Mouse (Mus musculus): ENCODE data around the gene Pim1. TPM values are rescaled to one million over a fixed set of nuclear protein-coding genes. Genes with fewer than 3 reads are reported as not detected.
"Not testable (repeated sequence)": the region's sequence is repeated elsewhere in the genome, so short reads cannot be mapped to it uniquely, and the experiment has no call there.

Gene Pim1
- polyA plus RNA-seq, 1 experiment from 2014 or later = 7.6 TPM

DNA sequence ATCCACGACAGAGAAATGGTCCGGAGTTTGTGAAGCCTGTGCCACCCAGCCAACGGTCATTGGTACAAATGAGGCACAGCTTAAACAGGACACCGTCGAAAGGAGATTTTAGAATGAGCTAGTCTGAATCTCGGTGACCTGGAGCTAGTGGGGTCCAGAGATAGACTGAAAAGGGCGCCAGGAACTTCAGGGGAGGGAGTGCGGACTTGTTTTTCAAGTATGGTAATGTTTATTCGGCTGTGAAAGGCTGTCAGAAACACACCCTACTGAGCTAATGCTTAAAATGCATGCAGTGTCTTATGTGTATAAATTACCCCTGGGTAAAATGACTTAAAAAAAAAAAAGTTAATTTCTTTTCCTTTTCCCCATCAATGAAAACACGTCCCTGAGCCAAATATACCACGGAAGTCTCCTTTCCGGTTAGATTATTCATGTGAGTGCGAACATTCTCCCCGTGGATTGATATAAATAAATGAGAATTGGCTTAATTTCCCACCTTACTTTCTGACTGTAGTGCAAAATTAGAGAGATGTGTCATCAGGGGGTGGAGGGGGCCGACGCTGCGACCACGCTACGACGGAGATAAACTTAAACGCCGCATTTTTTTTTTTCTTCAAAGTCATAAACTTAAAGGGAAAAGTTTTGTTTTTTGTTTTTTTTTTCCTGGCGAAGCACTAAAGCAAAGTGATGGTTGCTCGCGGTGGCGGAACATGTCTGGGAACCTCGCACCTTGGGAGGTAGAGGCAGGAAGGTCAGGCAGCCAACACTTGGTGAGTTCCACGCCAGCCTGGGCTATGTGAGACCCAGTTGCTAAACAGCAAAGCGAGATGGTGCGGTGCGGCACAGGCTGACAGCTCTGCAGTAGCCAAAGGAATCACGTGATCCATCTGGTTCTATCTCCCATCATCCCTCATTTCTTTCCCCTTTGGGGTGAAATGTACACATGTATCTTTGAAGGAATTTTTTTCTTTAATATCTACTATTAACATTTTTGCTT, 12.4 kb downstream of the Pim1 start:
- Histone ChIP-seq H3K9me3 (ENCODE audit: control insufficient read depth, low read length) (no peaks in the 10 kb centered on the region), H3K4me2 (ENCODE audit: low read depth, low read length) (no peak overlapping the region; the same call in 1 of the 2 replicates), H3K27me3 (ENCODE audit: control insufficient read depth, insufficient read depth, low read length) (no peaks in the 10 kb centered on the region), H3K4me1 (ENCODE audit: control insufficient read depth, insufficient read depth, low read length) (no peaks in the 10 kb centered on the region), H3K9ac (replicated peaks; ENCODE audit: low read depth, low read length) (no peak overlapping the region), H3K4me3 (ENCODE audit: low read depth, low read length) (no peak overlapping the region), H3K36me3 (ENCODE audit: control insufficient read depth, insufficient read depth, low read length) (no peaks in the 10 kb centered on the region), H3K27ac (ENCODE audit: low read depth, low read length) (no peak overlapping the region)
- whole genome bisulfite sequencing = 29% methylated on average over 32 of the region's 32 CpGs
- ATAC-seq (ENCODE audit: low read depth) = no peak

DNA sequence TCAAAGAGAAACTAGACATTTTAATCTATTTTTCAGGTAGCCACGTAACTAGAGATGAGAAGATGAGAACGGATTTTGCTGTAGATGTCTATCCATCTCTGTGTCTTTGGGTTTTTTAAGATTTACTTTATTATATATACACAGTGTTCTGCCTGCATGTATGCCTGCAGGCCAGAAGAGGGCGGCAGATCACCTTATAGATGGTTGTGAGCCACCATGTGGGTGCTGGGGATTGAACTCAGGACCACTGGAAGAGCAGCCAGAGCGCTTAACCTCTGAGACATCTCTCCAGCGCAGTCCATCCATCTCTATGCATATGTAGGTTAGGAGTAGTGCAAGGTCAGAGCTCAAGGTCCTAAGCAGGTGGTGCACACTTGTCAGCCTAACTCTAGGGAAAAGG, 13.1 kb downstream of the Pim1 start:
- ATAC-seq (ENCODE audit: low read depth) = no peak
- no peaks in the 10 kb centered on the region for H3K9me3 ChIP-seq (ENCODE audit: control insufficient read depth, low read length)
- WGBS = 83% methylated on average over 5 of the region's 5 CpGs
- no peaks in the 10 kb centered on the region for H3K36me3 ChIP-seq (ENCODE audit: control insufficient read depth, insufficient read depth, low read length)
- no peak overlapping the region for H3K4me2 ChIP-seq (ENCODE audit: low read depth, low read length)
- no peaks in the 10 kb centered on the region for H3K27me3 ChIP-seq (ENCODE audit: control insufficient read depth, insufficient read depth, low read length)
- no peak overlapping the region for H3K4me3 ChIP-seq (ENCODE audit: low read depth, low read length)
- no peak overlapping the region for H3K27ac ChIP-seq (ENCODE audit: low read depth, low read length)
- no peak overlapping the region for H3K9ac ChIP-seq (replicated peaks; ENCODE audit: low read depth, low read length)
- no peaks in the 10 kb centered on the region for H3K4me1 ChIP-seq (ENCODE audit: control insufficient read depth, insufficient read depth, low read length)

DNA sequence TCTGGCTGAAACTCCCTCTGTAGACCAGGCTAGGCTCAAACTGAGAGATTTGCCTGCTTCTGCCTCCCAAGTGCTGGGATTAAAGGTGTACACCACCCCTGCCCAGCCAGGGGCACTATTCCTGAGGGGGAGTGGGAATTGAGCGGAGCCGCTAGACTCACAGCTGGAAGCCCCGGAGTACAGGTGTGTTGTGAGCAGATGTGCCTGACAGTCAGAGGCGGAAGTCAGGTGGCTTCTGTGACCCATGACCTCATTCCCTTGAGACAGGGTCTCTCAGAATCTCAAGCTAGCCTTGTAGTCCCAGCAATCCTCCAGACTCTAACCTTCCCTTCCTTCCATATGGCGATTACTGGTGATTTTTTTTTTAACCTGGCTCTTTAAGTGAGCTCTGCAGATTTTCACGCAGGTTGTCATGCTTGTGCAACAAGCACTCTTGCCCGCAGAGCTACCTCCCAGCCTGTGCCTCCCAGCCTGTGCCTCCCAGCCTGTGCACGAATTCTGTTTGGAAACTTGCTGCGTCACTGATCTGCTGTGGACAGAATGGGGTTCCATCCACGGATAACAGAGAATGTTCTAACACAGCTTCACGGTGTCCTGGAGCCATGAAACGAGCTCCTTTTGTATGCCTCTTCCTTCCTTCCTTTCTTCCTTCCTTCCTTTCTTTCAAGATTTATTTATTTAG, 18.5 kb downstream of the Pim1 start:
- WGBS = 73% methylated on average over 12 of the region's 12 CpGs
- Histone ChIP-seq H3K27me3 (ENCODE audit: control insufficient read depth, insufficient read depth, low read length) (no peaks in the 10 kb centered on the region), H3K9me3 (ENCODE audit: control insufficient read depth, low read length) (no peaks in the 10 kb centered on the region), H3K4me2 (ENCODE audit: low read depth, low read length) (no peak overlapping the region), H3K27ac (ENCODE audit: low read depth, low read length) (no peak overlapping the region), H3K9ac (replicated peaks; ENCODE audit: low read depth, low read length) (no peak overlapping the region), H3K4me1 (ENCODE audit: control insufficient read depth, insufficient read depth, low read length) (no peaks in the 10 kb centered on the region), H3K36me3 (ENCODE audit: control insufficient read depth, insufficient read depth, low read length) (no peaks in the 10 kb centered on the region), H3K4me3 (ENCODE audit: low read depth, low read length) (no peak overlapping the region)
- ATAC-seq (ENCODE audit: low read depth) = no peak

DNA sequence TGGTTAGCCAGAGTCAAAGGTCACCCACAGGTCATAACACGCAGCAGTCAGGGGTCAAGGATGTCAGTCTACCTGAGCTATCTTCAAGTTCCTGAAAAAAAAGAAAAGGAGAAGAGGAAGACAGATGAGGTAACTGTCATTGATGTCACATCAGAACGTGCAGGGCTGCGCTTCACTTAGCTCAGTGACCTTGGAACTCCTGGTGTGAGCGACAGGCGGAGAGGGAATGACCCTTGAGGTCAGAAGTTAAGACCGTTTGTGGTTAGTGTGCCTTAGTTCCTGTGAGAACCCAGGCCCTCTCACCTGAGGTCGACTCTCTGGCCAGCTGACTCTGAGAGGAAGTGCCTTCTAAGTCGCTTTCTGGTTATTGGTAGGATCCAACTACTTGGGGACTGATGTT, 20.1 kb downstream of the Pim1 start:
- Histone ChIP-seq H3K27ac (ENCODE audit: low read depth, low read length) (no peak overlapping the region), H3K4me2 (ENCODE audit: low read depth, low read length) (no peak overlapping the region), H3K4me3 (ENCODE audit: low read depth, low read length) (no peak overlapping the region), H3K4me1 (ENCODE audit: control insufficient read depth, insufficient read depth, low read length) (no peaks in the 10 kb centered on the region), H3K9me3 (ENCODE audit: control insufficient read depth, low read length) (no peaks in the 10 kb centered on the region), H3K27me3 (ENCODE audit: control insufficient read depth, insufficient read depth, low read length) (no peaks in the 10 kb centered on the region), H3K9ac (replicated peaks; ENCODE audit: low read depth, low read length) (no peak overlapping the region), H3K36me3 (ENCODE audit: control insufficient read depth, insufficient read depth, low read length) (no peaks in the 10 kb centered on the region)
- 71% methylated on average over 8 of the region's 8 CpGs for WGBS
- ATAC-seq (ENCODE audit: low read depth) = no peak

DNA sequence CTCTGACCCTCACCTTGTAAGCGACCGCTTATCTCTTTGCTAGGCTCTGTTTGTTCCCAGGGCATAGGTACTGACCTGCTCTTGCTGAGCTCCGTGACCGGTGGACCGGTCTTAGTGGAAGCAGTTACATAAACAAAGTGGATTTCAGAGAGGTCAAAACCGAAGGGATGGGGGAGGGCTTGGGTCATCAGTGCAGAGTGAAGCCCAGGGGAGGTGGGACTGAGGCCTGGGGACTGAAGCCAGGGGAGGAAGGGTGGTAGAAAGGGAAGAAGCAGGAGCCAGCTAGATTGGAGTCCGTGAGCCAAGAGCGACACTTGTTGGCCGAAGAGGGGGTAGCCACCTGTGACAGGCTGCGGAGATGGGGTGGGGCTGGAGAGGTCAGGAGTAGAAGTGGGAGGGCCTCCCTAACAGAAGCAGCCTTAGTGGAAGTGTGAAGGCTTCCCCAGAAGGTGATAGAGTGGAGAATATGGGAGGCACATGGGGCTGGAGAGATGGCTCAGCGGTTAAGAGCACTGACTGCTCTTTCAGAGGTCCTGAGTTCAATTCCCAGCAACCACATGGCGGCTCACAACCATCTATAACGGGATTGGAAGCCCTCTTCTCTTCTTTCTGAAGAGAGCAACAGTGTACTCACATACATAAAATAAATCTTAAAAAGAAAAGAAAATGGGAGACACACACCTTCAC, 22.6 kb downstream of the Pim1 start:
- H3K27me3 ChIP-seq (ENCODE audit: control insufficient read depth, insufficient read depth, low read length) = no peaks in the 10 kb centered on the region
- WGBS = 41% methylated on average over 13 of the region's 13 CpGs
- H3K27ac ChIP-seq (ENCODE audit: low read depth, low read length) = no peak overlapping the region
- no peaks in the 10 kb centered on the region for H3K9me3 ChIP-seq (ENCODE audit: control insufficient read depth, low read length)
- peak; percentile 72; the same call in 1 of the 2 replicates for ATAC-seq (ENCODE audit: low read depth)
- no peak overlapping the region for H3K4me3 ChIP-seq (ENCODE audit: low read depth, low read length)
- no peak overlapping the region for H3K4me2 ChIP-seq (ENCODE audit: low read depth, low read length)
- 0 out of 2 replicates have a peak overlapping the region, but pooled peaks have one; percentile 16 for H3K9ac ChIP-seq (replicated peaks; ENCODE audit: low read depth, low read length)
- no peaks in the 10 kb centered on the region for H3K36me3 ChIP-seq (ENCODE audit: control insufficient read depth, insufficient read depth, low read length)
- H3K4me1 ChIP-seq (ENCODE audit: control insufficient read depth, insufficient read depth, low read length) = no peaks in the 10 kb centered on the region

DNA sequence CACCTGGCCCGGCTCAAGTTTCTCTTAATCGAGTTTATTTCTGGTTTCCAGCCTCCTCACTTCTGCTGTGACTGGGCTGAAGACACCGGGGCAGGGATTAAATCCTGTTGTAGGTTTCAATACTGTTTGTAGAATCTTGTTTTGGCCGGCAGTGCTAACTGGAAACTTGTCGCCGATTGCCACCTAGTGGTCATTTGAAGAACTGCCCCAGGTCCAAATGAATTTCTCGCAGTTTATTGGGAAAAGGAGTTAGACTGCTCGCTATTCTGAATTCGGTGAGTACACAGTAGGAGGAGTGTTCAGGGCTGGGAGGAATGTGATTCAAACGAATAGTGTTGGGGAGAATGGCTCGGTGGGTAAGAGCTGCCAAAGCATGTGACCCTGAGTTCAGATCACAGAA, 23.9 kb downstream of the Pim1 start:
- no peak for ATAC-seq (ENCODE audit: low read depth)
- H3K4me3 ChIP-seq (ENCODE audit: low read depth, low read length) = no peak overlapping the region
- no peak overlapping the region for H3K9ac ChIP-seq (replicated peaks; ENCODE audit: low read depth, low read length)
- H3K9me3 ChIP-seq (ENCODE audit: control insufficient read depth, low read length) = no peaks in the 10 kb centered on the region
- no peak overlapping the region for H3K4me2 ChIP-seq (ENCODE audit: low read depth, low read length)
- H3K36me3 ChIP-seq (ENCODE audit: control insufficient read depth, insufficient read depth, low read length) = no peaks in the 10 kb centered on the region
- WGBS = 3% methylated on average over 11 of the region's 11 CpGs
- H3K4me1 ChIP-seq (ENCODE audit: control insufficient read depth, insufficient read depth, low read length) = no peaks in the 10 kb centered on the region
- no peak overlapping the region for H3K27ac ChIP-seq (ENCODE audit: low read depth, low read length)
- H3K27me3 ChIP-seq (ENCODE audit: control insufficient read depth, insufficient read depth, low read length) = no peaks in the 10 kb centered on the region

DNA sequence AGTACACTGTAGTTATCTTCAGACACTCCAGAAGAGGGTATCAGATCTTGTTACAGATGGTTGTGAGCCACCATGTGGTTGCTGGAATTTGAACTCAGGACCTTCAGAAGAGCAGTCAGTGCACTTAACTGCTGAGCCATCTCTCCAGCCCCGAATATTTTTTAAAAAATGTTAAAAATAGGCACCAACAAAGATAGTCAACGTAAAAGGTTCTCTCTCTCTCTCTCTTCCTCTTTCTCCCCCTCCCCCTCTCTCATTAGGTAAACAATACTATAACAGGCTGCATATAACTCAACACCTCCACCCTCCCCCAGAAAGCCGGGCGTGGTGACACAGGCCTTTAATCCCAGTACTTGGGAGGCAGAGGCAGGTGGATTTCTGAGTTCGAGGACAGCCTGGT, 28.1 kb downstream of the Pim1 start:
- H3K9ac ChIP-seq (replicated peaks; ENCODE audit: low read depth, low read length); H3K4me1 ChIP-seq (ENCODE audit: control insufficient read depth, insufficient read depth, low read length); H3K9me3 ChIP-seq (ENCODE audit: control insufficient read depth, low read length); H3K4me2 ChIP-seq (ENCODE audit: low read depth, low read length); ATAC-seq (ENCODE audit: low read depth); H3K27me3 ChIP-seq (ENCODE audit: control insufficient read depth, insufficient read depth, low read length); H3K36me3 ChIP-seq (ENCODE audit: control insufficient read depth, insufficient read depth, low read length); H3K4me3 ChIP-seq (ENCODE audit: low read depth, low read length); H3K27ac ChIP-seq (ENCODE audit: low read depth, low read length): not testable (repeated sequence)
- WGBS = 90% methylated on average over 5 of the region's 5 CpGs

DNA sequence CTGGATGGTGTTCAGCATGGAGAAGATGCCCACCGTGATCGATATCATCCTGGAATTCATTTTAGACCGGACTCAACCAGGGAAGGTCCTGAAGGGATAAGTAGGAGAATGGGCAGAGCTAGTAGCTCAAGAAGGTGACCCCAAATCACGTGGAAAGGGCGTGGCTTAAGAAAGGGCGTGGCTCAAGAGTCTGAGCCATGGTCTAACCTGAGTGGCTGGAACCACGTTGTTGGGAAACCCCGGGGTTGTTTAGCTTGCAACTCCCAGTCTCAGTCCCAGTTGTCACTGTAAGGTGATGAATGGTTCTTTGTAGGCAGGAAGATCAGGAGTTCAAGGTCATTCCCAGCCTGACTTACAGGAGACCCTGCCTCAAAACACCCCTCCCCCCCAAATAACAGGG, 29.2 kb downstream of the Pim1 start:
- ATAC-seq (ENCODE audit: low read depth) = no peak
- H3K9me3 ChIP-seq (ENCODE audit: control insufficient read depth, low read length) = no peaks in the 10 kb centered on the region
- H3K36me3 ChIP-seq (ENCODE audit: control insufficient read depth, insufficient read depth, low read length) = no peaks in the 10 kb centered on the region
- no peaks in the 10 kb centered on the region for H3K4me1 ChIP-seq (ENCODE audit: control insufficient read depth, insufficient read depth, low read length)
- H3K27ac ChIP-seq (ENCODE audit: low read depth, low read length) = no peak overlapping the region
- no peak overlapping the region for H3K4me3 ChIP-seq (ENCODE audit: low read depth, low read length)
- 80% methylated on average over 8 of the region's 8 CpGs for WGBS
- H3K4me2 ChIP-seq (ENCODE audit: low read depth, low read length) = no peak overlapping the region
- H3K9ac ChIP-seq (replicated peaks; ENCODE audit: low read depth, low read length) = no peak overlapping the region
- no peaks in the 10 kb centered on the region for H3K27me3 ChIP-seq (ENCODE audit: control insufficient read depth, insufficient read depth, low read length)
